Mouse (Mus musculus) layer of hippocampus, adult 2 months (tissue): ENCODE measurements around the gene Zfp933. TPM values are rescaled to one million over a fixed set of nuclear protein-coding genes. Genes with fewer than 3 reads are reported as not detected.
A peak's percentile ranks its signal among the peaks of the same experiment; 100 is the strongest.
"Not testable (repeated sequence)": the region's sequence is repeated elsewhere in the genome, so short reads cannot be mapped to it uniquely, and the experiment has no call there.

Experiments used
- DNase-seq, 2 experiments: peaks; one replicate each; pipeline ENCODE4 v3.0.0; 2022; ENCODE audit warnings: low spot score in 2 of 2
- H3K27ac ChIP-seq: fragments of 200-600 bp; 2 replicates; pipeline ENCODE4 v1.8.1; 2022
- H3K4me3 ChIP-seq: fragments of 200-600 bp; 2 replicates; pipeline ENCODE4 v1.8.1; 2022; ENCODE audit warnings: mild to moderate bottlenecking
- CTCF ChIP-seq: fragments of 200-600 bp; conservative IDR thresholded peaks from 2 replicates; pipeline ENCODE4 v1.8.1; 2022; ENCODE audit warnings: antibody characterized with exemption, mild to moderate bottlenecking, moderate library complexity
- total RNA-seq, 2 experiments: library from RNA; stranded (reverse); gene quantifications; 2 replicates each; pipeline ENCODE4 v1.2.3; 2021

Gene Zfp933
- total RNA-seq, 2 experiments from 2014 or later = 22.3 to 22.6 TPM

- no peak overlapping the region for H3K4me3 ChIP-seq
- H3K27ac ChIP-seq = no peak overlapping the region
- no peak for DNase-seq
- no peak for TF ChIP-seq CTCF
These were observed 30.4 kb upstream of the Zfp933 start for GRCm38 (mm10) chr4:147878537-147878936.

- H3K27ac ChIP-seq = peak overlapping the region; percentile 32
- TF ChIP-seq CTCF = no peak
- DNase-seq = no peak
- no peak overlapping the region for H3K4me3 ChIP-seq
These were observed 27.8 kb upstream of the Zfp933 start for GRCm38 (mm10) chr4:147875852-147876575.

- no peak for TF ChIP-seq CTCF
- H3K27ac ChIP-seq = peak overlapping the region; percentile 79
- no peak for DNase-seq
- H3K4me3 ChIP-seq = peak overlapping the region; percentile 84
These were observed 21.1 kb upstream of the Zfp933 start for GRCm38 (mm10) chr4:147869238-147869637.

DNA sequence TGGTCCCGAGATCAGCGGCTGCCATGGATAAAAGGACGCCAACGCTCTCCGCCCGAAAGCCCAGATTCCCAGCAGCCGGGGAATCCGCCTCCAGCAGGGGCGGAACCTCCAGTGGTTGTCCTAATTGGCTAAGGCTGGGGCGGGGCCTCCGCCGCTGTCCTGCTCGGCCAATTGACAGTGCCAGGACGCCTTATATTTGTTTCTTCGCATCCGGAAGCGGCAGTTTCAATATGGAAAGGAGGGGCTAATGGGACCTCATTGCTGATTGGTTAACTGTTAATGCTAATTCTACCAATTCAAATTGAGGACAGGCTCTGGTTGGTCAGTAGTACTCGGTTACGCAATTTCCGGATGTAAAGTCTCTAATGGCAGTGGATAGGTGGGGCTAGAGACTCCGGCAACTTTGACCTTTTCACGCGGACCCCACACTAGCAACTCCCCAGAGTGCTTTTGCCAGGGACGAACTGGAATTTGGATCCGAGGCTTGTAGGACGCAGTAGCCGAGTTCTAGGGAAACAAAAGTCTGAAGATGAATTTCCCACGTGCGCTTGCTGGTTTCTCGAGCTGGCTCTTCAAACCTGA lies 20.4 kb upstream of the Zfp933 start, which contains the start of the genes Miip and Fv1:
TSS of gene Miip (minus strand) at position 367 of the 582 bp plus-strand sequence.
TSS of gene Fv1 (plus strand) at position 530 of the 582 bp plus-strand sequence.
- peak; percentile 94 to 98 for DNase-seq
- TF ChIP-seq CTCF = peak; percentile 32
- H3K27ac ChIP-seq = peak within 1 kb of the TSS; percentile 90
- peak within 1 kb of the TSS; percentile 84 for H3K4me3 ChIP-seq

GRCm38 (mm10) chr4:147867563-147868449 lies 19.6 kb upstream of the Zfp933 start:
- TF ChIP-seq CTCF = 0 out of 2 replicates have a peak, but pooled peaks have one; percentile 10
- peak overlapping the region; percentile 84 for H3K4me3 ChIP-seq
- peak overlapping the region; percentile 90 for H3K27ac ChIP-seq
- peak in 1 of 2 experiments; percentile 23 for DNase-seq

DNA sequence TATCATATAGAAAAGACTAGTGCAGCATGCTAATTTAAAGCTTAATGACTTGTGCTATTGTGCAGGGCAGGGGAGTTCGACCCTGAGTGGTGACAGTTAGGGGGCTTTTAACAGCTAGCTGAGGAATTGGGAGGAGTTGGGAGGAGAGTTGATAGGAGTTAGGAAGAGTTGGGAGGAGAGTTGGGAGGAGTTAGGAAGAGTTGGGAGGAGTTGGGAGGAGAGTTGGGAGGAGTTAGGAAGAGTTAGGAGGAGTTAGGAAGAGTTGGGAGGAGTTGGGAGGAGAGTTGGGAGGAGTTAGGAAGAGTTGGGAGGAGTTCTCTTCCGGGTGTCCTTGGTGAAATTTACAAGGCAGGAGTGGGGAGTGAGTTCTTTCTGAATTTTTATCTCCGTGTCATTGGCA lies 18.6 kb upstream of the Zfp933 start:
- not testable (repeated sequence) for DNase-seq, H3K4me3 ChIP-seq, H3K27ac ChIP-seq

- no peak for TF ChIP-seq CTCF
- DNase-seq = no peak
- no peak overlapping the region for H3K4me3 ChIP-seq
- H3K27ac ChIP-seq = no peak overlapping the region
These were observed 17.9 kb upstream of the Zfp933 start for GRCm38 (mm10) chr4:147866056-147866455.

DNA sequence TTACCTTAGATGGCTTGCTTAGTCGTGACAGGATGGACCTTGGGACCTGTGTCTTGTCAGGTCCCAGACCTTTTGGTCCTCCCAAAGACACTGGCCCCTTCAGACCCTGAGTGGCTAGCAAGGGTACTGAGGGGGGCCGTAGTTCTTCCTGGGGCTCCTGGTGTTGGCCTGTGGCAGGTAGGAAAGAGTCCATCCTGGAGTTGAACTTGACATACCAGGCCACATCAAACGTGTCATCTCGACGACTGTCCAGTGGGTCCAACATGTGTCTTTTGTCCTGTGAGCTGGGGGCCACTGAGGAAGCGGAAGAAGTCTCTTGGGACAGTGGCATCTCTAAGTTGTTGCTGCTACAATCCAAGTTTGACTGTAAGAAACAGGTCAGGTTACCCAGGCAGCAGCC lies 17.5 kb upstream of the Zfp933 start:
- DNase-seq = no peak
- Histone ChIP-seq H3K4me3 (no peak overlapping the region), H3K27ac (no peak overlapping the region)
- TF ChIP-seq CTCF = no peak

- Histone ChIP-seq H3K4me3 (no peak overlapping the region), H3K27ac (no peak overlapping the region)
- TF ChIP-seq CTCF = no peak
- DNase-seq = no peak
These were observed 13.9 kb upstream of the Zfp933 start for GRCm38 (mm10) chr4:147862051-147862450.

DNA sequence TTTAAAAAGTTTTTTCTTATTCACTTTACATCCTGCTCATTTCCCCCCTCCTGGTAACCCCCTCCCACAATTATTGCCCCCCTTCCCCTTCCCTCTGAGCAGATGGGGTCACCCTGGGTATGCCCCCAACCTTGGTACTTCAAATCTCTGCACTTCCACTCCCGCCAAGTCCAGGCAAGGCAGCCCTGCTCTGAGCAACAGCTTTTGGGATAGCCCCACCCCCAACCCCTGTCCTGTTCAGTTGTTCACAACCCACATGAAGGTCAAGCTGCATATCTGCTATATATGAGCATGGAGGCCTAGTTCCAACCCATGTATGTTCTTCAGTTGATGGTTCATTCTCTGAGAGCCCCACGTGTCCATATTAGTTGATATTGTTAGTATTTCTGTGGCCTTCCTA lies 2.6 kb upstream of the Zfp933 start:
- no peak for TF ChIP-seq CTCF
- no peak for DNase-seq
- no peak overlapping the region for H3K27ac ChIP-seq
- no peak overlapping the region for H3K4me3 ChIP-seq

GRCm38 (mm10) chr4:147848584-147848991 lies 422 bp upstream of the Zfp933 start:
- H3K4me3 ChIP-seq = peak overlapping the region; percentile 79
- peak overlapping the region; percentile 91 for H3K27ac ChIP-seq
- DNase-seq = no peak
- no peak for TF ChIP-seq CTCF

DNA sequence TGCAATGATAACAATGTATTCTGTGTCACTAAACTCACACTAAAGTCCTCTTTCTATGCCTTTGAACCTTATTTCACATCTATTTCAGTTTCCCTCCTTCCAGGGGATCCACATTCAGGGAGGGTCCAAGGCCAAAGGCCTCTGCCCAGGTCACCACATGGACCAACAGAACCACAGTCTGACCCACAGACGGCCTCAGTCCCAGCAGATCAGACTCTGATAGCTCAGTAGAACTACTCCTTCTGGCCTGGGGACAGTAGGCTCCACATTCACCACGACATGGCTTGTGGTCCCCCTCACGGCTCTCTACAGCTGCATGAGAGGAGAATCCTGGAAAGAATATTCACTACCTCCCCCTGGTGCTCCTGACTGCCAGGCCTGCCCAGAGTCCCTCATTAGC lies 5.3 kb downstream of the Zfp933 start:
- no peak overlapping the region for H3K27ac ChIP-seq
- DNase-seq = no peak
- TF ChIP-seq CTCF = no peak
- no peak overlapping the region for H3K4me3 ChIP-seq

- H3K27ac ChIP-seq, H3K4me3 ChIP-seq: not testable (repeated sequence)
- peak in 1 of 2 experiments; percentile 58 for DNase-seq
These were observed 8.9 kb downstream of the Zfp933 start for GRCm38 (mm10) chr4:147839282-147839681.
